Mouse (Mus musculus): ENCODE results near the gene Rbfox3. TPM values are rescaled to one million over a fixed set of nuclear protein-coding genes. Genes with fewer than 3 reads are reported as not detected.

The Rbfox3 gene
- polyA plus RNA-seq, 1 experiment from 2014 or later, result not detected

- ChIA-PET CTCF (no interaction called here), POLR2A (no interaction called here)
- H3K27me3 ChIP-seq, result peaks cover 7% of the 10 kb centered on the region
- no peak for ATAC-seq
- in situ Hi-C loops (cut with MboI; ENCODE audit: low pct_unique_long_range_greater_than_20kb), result no loop called here
- TF ChIP-seq CTCF (IDR thresholded peaks at IDR 0.05), result no peak
- no peak for DNase-seq (ENCODE audit: low read depth, low spot score)
Observed at GRCm38 (mm10) chr11:118875243-118875897, 36.0 kb downstream of the Rbfox3 start.

GRCm38 (mm10) chr11:118874487-118875095 is 36.8 kb downstream of the Rbfox3 start:
- in situ Hi-C loops (cut with MboI; ENCODE audit: low pct_unique_long_range_greater_than_20kb), result no loop called here
- H3K27me3 ChIP-seq, result peaks cover 5% of the 10 kb centered on the region
- POLR2A ChIA-PET, result no interaction called here
- ATAC-seq (no peak), DNase-seq (ENCODE audit: low read depth, low spot score) (no peak)
- no peak for TF ChIP-seq CTCF (IDR thresholded peaks at IDR 0.05)
- CTCF ChIA-PET, result no interaction called here

GRCm38 (mm10) chr11:118874022-118874421 is 37.4 kb downstream of the Rbfox3 start:
- ChIA-PET POLR2A (no interaction called here), CTCF (no interaction called here)
- no peak for DNase-seq (ENCODE audit: low read depth, low spot score)
- no peak for ATAC-seq
- TF ChIP-seq CTCF (IDR thresholded peaks at IDR 0.05), result no peak
- in situ Hi-C loops (cut with MboI; ENCODE audit: low pct_unique_long_range_greater_than_20kb), result no loop called here
- peaks cover 5% of the 10 kb centered on the region for H3K27me3 ChIP-seq

- no peak for ATAC-seq
- ChIA-PET POLR2A (interaction anchor here (0.5 kb wide), 1 partner anchor 171 kb away, joined by 3 read pairs; no protein-coding TSS in a partner anchor), CTCF (interaction anchor here (0.9 kb wide), 1 partner anchor 10 kb away, joined by 3 read pairs; no protein-coding TSS in a partner anchor)
- DNase-seq (ENCODE audit: low read depth, low spot score), result no peak
- H3K27me3 ChIP-seq, result peaks cover 3% of the 10 kb centered on the region
- in situ Hi-C loops (cut with MboI; ENCODE audit: low pct_unique_long_range_greater_than_20kb), result no loop called here
- TF ChIP-seq CTCF (IDR thresholded peaks at IDR 0.05), result no peak
Observed at GRCm38 (mm10) chr11:118871527-118871926, 39.9 kb downstream of the Rbfox3 start.

GRCm38 (mm10) chr11:118863360-118863759 is 48.0 kb downstream of the Rbfox3 start:
- TF ChIP-seq CTCF (IDR thresholded peaks at IDR 0.05), result no peak
- DNase-seq (ENCODE audit: low read depth, low spot score), result no peak
- POLR2A ChIA-PET, result no interaction called here
- in situ Hi-C loops (cut with MboI; ENCODE audit: low pct_unique_long_range_greater_than_20kb), result no loop called here
- CTCF ChIA-PET, result no interaction called here
- no peak for ATAC-seq
- H3K27me3 ChIP-seq, result peaks cover 18% of the 10 kb centered on the region

- H3K27me3 ChIP-seq, result peaks cover 24% of the 10 kb centered on the region
- CTCF ChIA-PET, result no interaction called here
- no peak for ATAC-seq
- in situ Hi-C loops (cut with MboI; ENCODE audit: low pct_unique_long_range_greater_than_20kb), result no loop called here
- TF ChIP-seq CTCF (IDR thresholded peaks at IDR 0.05), result no peak
- no peak for DNase-seq (ENCODE audit: low read depth, low spot score)
- POLR2A ChIA-PET, result no interaction called here
Observed at GRCm38 (mm10) chr11:118861801-118862431, 49.5 kb downstream of the Rbfox3 start.

GRCm38 (mm10) chr11:118861246-118861645 is 50.2 kb downstream of the Rbfox3 start:
- CTCF ChIA-PET, result no interaction called here
- in situ Hi-C loops (cut with MboI; ENCODE audit: low pct_unique_long_range_greater_than_20kb), result no loop called here
- no peak for DNase-seq (ENCODE audit: low read depth, low spot score)
- ATAC-seq, result no peak
- peaks cover 20% of the 10 kb centered on the region for H3K27me3 ChIP-seq
- POLR2A ChIA-PET, result no interaction called here
- no peak for TF ChIP-seq CTCF (IDR thresholded peaks at IDR 0.05)

- in situ Hi-C loops (cut with MboI; ENCODE audit: low pct_unique_long_range_greater_than_20kb), result no loop called here
- no peak for ATAC-seq
- H3K27me3 ChIP-seq, result peaks cover 20% of the 10 kb centered on the region
- no peak for TF ChIP-seq CTCF (IDR thresholded peaks at IDR 0.05)
- ChIA-PET POLR2A (no interaction called here), CTCF (no interaction called here)
- DNase-seq (ENCODE audit: low read depth, low spot score), result no peak
Observed at GRCm38 (mm10) chr11:118860812-118861211, 50.6 kb downstream of the Rbfox3 start.

- TF ChIP-seq CTCF (IDR thresholded peaks at IDR 0.05), result no peak
- ATAC-seq, result no peak
- DNase-seq (ENCODE audit: low read depth, low spot score), result no peak
- in situ Hi-C loops (cut with MboI; ENCODE audit: low pct_unique_long_range_greater_than_20kb), result no loop called here
- peaks cover 20% of the 10 kb centered on the region for H3K27me3 ChIP-seq
- ChIA-PET CTCF (no interaction called here), POLR2A (no interaction called here)
Observed at GRCm38 (mm10) chr11:118859839-118860238, 51.6 kb downstream of the Rbfox3 start.

- DNase-seq (ENCODE audit: low read depth, low spot score) (no peak), ATAC-seq (no peak)
- ChIA-PET CTCF (no interaction called here), POLR2A (no interaction called here)
- in situ Hi-C loops (cut with MboI; ENCODE audit: low pct_unique_long_range_greater_than_20kb), result no loop called here
- no peak for TF ChIP-seq CTCF (IDR thresholded peaks at IDR 0.05)
- peaks cover 17% of the 10 kb centered on the region for H3K27me3 ChIP-seq
Observed at GRCm38 (mm10) chr11:118858305-118858704, 53.1 kb downstream of the Rbfox3 start.

- no peak for DNase-seq (ENCODE audit: low read depth, low spot score)
- POLR2A ChIA-PET, result no interaction called here
- no peak for ATAC-seq
- in situ Hi-C loops (cut with MboI; ENCODE audit: low pct_unique_long_range_greater_than_20kb), result no loop called here
- no peaks in the 10 kb centered on the region for H3K27me3 ChIP-seq
- TF ChIP-seq CTCF (IDR thresholded peaks at IDR 0.05), result no peak
- CTCF ChIA-PET, result no interaction called here
Observed at GRCm38 (mm10) chr11:118851391-118851790, 60.0 kb downstream of the Rbfox3 start.
